Mouse (Mus musculus): Measurements from ENCODE around the gene Ss18l1.

DNA sequence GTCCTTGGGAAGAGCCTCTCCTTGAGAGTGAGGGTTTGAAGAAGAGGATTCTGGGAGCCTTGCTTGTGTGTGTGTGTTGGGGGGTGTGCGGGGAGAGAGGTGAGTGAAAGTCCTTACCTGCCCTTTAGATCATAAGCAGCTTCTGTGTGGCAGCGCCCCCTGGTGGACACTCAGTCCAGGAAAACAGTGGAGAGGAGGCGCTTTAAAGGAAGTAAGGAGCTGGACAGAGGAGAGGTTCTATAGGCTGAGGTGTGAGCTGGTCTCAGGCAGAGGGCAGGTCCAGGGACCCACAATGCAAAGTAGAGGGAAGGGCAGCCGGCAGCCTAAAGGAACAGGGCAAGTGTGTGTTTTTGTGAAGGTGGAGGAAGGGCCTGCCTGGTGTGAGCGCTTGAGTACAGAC, 8.7 kb downstream of the Ss18l1 start:
- TF ChIP-seq CTCF (conservative IDR thresholded peaks at IDR 0.05 in 1 of 2, IDR thresholded peaks at IDR 0.05 in 1 of 2; ENCODE audit: low read depth in 2 of 2, low read length in 2 of 2) (peak; percentile 22 to 92; a peak in 2 of 4 replicates), MXI1 (IDR thresholded peaks at IDR 0.05; ENCODE audit: low read depth, low read length) (no peak), POLR2A (IDR thresholded peaks at IDR 0.05; ENCODE audit: low read depth, low read length) (no peak), USF1 (IDR thresholded peaks at IDR 0.05; ENCODE audit: low read depth, low read length) (no peak), USF2 (conservative IDR thresholded peaks at IDR 0.05; ENCODE audit: low read depth, low read length) (no peak), BHLHE40 (IDR thresholded peaks at IDR 0.05; ENCODE audit: low read depth, low read length) (no peak), NELFE (IDR thresholded peaks at IDR 0.05; ENCODE audit: low read depth, low read length) (no peak), CHD2 (IDR thresholded peaks at IDR 0.05; ENCODE audit: low read length) (no peak), ZMIZ1 (IDR thresholded peaks at IDR 0.05; ENCODE audit: low read depth, low read length) (no peak), MAX (IDR thresholded peaks at IDR 0.05; ENCODE audit: low read length) (no peak), MYC (IDR thresholded peaks at IDR 0.05; ENCODE audit: low read depth, low read length) (no peak)
